Mouse (Mus musculus) intestine, embryonic 16.5 days (tissue): ENCODE measurements around the gene Syn3. TPM values are rescaled to one million over a fixed set of nuclear protein-coding genes. Genes with fewer than 3 reads are reported as not detected.
"Not testable (repeated sequence)": the region's sequence is repeated elsewhere in the genome, so short reads cannot be mapped to it uniquely, and the experiment has no call there.

Experiments
- ATAC-seq: fragments of 200-750 bp; cut with Nextera tagmentation; 2 replicates; pipeline ENCODE4 v1.8.0; 2017; ENCODE audit warnings: moderate TSS enrichment, moderate library complexity
- H3K27ac ChIP-seq: fragments of 300-500 bp; sonication (generic); 2 replicates; pipeline ENCODE4 v1.5.1; 2014; ENCODE audit warnings: mild to moderate bottlenecking, low read length
- H3K27me3 ChIP-seq: fragments of 300-500 bp; sonication (generic); replicated peaks from 2 replicates; pipeline ENCODE4 v1.6.1; 2014; ENCODE audit warnings: low read length, control low read depth, mixed read lengths; ENCODE audit not compliant: control insufficient read depth, insufficient read depth
- H3K36me3 ChIP-seq: fragments of 300-500 bp; sonication (generic); 2 replicates; pipeline ENCODE4 v1.6.1; 2014; ENCODE audit warnings: low read length, control low read depth; ENCODE audit not compliant: control insufficient read depth, insufficient read depth
- H3K4me1 ChIP-seq: fragments of 300-500 bp; sonication (generic); 2 replicates; pipeline ENCODE4 v1.6.1; 2014; ENCODE audit warnings: low read length, control low read depth, mixed read lengths; ENCODE audit not compliant: control insufficient read depth, insufficient read depth
- H3K4me2 ChIP-seq: fragments of 300-500 bp; sonication (generic); 2 replicates; pipeline ENCODE4 v1.6.1; 2014; ENCODE audit warnings: low read depth, low read length, control low read depth
- H3K4me3 ChIP-seq: fragments of 300-500 bp; sonication (generic); 2 replicates; pipeline ENCODE4 v1.5.1; 2014; ENCODE audit warnings: mild to moderate bottlenecking, low read length
- H3K9ac ChIP-seq: fragments of 300-500 bp; sonication (generic); 2 replicates; pipeline ENCODE4 v1.6.1; 2014; ENCODE audit warnings: low read depth, low read length
- H3K9me3 ChIP-seq: fragments of 300-500 bp; sonication (generic); 2 replicates; pipeline ENCODE4 v1.6.1; 2016; ENCODE audit warnings: low read length, control low read depth; ENCODE audit not compliant: control insufficient read depth
- WGBS: fragments of 180-500 bp; shearing (Covaris S2); extraction: QIAGEN DNeasy Blood & Tissue Kit; methylation state at CpG from one replicate; pipeline ENCODE4 v1.1.7; 2014; 5-methylcytosine and 5-hydroxymethylcytosine counted together
- polyA plus RNA-seq: library from polyadenylated mRNA; unstranded; fragments of >200 nt; fragmentation: Nextera tagmentation; extraction: Ambion mirVana; gene quantifications from 2 replicates; pipeline ENCODE4 v1.2.1, GENCODE M21; 2015

Gene Syn3
- polyA plus RNA-seq: 2.3 and 2.9 TPM in 2 replicates

DNA sequence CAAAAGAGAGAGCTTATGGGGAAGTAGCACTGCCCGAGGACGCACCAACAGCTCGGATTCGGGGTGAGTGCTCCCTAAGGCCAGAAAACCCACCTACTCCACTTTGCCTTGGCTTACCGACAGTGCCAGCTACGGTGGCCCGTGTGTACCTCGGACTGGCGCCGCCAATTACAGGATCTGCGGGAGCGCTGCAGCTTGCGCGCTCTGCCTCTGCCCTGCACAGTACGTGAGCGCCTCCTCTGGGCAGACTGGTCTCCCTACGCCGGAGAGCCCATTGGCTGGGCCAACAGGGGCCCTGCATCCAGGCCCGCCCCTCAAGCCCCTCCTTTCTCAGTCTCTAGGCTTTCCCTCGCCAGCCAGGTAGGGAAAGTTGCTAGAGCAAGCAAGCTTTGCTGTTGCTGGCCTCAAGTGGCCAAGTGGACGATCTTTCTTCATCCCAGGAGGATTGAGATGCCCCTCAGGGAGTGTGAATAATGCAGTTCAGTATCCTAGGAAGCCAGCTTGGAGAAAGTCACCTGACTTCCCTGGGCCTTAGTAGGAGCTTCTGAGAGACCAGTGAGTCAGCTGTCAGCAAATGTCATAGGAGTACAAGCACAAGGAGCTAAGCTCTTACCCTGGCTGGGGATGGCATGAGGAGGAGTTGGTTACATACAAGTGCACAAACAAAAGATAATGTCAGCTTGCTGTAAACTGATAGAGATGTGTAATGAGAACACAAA is at the start of gene Syn3:
Syn3 (minus strand) TSS at position 224 of the 719 bp plus-strand sequence.
- H3K4me3 ChIP-seq: peak within 1 kb of the TSS; percentile 65
- H3K36me3 ChIP-seq: no peaks in the 10 kb centered on the region
- no peaks in the 10 kb centered on the region for H3K27me3 ChIP-seq
- peak; percentile 99 for ATAC-seq
- H3K9ac ChIP-seq: peak within 1 kb of the TSS; percentile 71
- no peaks in the 10 kb centered on the region for H3K9me3 ChIP-seq
- peak within 1 kb of the TSS; percentile 76 for H3K27ac ChIP-seq
- under 1% methylated on average over 21 of the region's 21 CpGs for WGBS
- H3K4me2 ChIP-seq: peak within 1 kb of the TSS; percentile 70
- peaks cover 9% of the 10 kb centered on the region; the same call in 1 of the 2 replicates for H3K4me1 ChIP-seq

DNA sequence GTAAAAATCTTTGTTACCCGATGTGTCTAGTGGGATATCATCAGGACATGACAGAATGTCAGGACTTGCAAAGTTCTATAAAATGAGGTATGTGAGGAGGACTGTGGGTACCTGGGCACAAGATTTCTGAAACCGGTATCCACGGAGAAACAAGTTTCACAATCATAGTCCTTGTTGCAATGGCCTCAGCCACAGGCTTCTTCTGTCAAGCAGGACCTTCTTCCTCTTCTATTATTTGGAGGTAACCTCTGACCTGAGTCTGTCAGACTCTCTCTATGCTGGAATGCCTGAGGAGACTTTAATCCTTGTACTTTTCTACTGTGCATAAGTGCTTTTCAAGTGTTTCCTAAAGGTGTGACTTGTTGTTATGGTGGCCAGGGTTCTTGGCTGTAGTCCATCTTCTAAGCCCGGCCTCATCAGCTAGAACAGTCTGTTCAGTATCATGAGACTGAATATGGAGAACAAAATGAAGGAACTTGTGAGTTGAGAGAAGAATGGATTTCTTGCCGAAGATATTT is 27.7 kb upstream of the Syn3 start:
- not testable (repeated sequence) for H3K36me3 ChIP-seq, H3K27me3 ChIP-seq, H3K4me1 ChIP-seq, H3K4me3 ChIP-seq, H3K9ac ChIP-seq, H3K9me3 ChIP-seq, ATAC-seq, H3K4me2 ChIP-seq, H3K27ac ChIP-seq
- WGBS: 91% methylated on average over 3 of the region's 5 CpGs

DNA sequence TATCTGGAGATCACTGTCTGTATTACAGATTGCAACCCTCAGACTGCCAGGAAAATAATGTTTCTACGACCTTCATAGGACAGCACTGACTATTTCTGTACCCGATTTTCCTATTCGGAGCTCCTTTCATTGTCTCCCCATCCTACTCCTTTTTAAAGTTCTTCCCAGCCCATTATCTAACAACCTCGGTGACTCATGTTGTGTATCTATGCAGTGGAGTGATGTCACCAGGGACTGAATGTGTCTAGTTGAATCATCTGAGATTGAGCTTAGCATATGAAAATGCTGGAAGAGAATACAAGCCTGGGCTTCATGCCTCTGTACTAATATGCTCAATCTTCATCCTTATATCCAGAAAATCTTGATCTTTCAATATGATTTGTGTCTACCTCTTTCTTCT is 15.1 kb upstream of the Syn3 start:
- no peaks in the 10 kb centered on the region for H3K36me3 ChIP-seq
- no peaks in the 10 kb centered on the region for H3K9me3 ChIP-seq
- 93% methylated on average over 4 of the region's 4 CpGs for WGBS
- ATAC-seq: no peak
- no peaks in the 10 kb centered on the region for H3K27me3 ChIP-seq
- no peaks in the 10 kb centered on the region for H3K4me1 ChIP-seq
- H3K4me2 ChIP-seq: no peak overlapping the region
- no peak overlapping the region for H3K27ac ChIP-seq
- H3K4me3 ChIP-seq: no peak overlapping the region
- H3K9ac ChIP-seq: no peak overlapping the region

DNA sequence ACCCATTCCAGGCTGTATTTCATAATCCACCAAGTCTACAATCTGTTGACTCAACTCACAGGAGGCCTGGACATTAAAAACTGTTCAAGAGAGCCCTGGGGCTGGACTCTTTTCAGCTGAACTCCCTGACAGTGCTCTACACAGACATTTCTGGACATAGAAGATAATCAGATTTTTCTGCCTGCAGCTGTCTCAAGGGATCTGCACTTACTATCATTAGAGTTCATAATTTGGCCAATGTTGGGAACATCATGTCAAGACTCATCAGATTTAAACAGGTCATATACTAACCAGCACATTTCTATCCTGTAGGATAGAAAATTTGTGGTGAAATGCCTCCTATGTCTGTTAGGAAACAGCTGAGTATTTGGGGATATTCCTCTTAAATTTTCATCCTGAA is 12.2 kb upstream of the Syn3 start:
- H3K9ac ChIP-seq: no peak overlapping the region
- no peak for ATAC-seq
- no peaks in the 10 kb centered on the region for H3K9me3 ChIP-seq
- no peak overlapping the region for H3K4me3 ChIP-seq
- H3K4me2 ChIP-seq: no peak overlapping the region
- no peaks in the 10 kb centered on the region for H3K36me3 ChIP-seq
- no peak overlapping the region for H3K27ac ChIP-seq
- H3K27me3 ChIP-seq: no peaks in the 10 kb centered on the region
- no peaks in the 10 kb centered on the region for H3K4me1 ChIP-seq

DNA sequence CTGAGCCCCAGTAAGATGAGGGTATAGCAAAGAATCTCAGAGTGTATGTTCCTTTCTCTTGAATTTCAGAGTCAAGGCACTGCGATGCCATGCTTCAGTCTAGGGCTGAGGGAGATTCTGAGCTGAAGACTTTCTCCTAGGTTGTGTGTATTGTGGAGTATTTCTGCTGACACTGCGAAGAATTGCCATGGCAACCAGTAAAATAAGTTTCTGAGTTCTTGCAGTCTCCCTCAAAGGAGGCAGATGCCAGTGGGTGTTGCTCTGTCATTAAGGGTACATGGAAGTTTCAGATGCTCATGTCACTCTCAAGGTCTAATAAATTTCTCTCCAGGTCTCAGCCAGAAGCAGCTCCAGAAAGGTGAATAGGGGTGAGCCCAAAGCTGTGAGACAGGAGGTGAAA is 3.4 kb upstream of the Syn3 start:
- no peak overlapping the region for H3K9ac ChIP-seq
- no peak overlapping the region for H3K27ac ChIP-seq
- H3K4me3 ChIP-seq: no peak overlapping the region
- no peaks in the 10 kb centered on the region for H3K27me3 ChIP-seq
- no peak overlapping the region for H3K4me2 ChIP-seq
- H3K9me3 ChIP-seq: no peaks in the 10 kb centered on the region
- H3K36me3 ChIP-seq: no peaks in the 10 kb centered on the region
- peaks cover 9% of the 10 kb centered on the region; the same call in 1 of the 2 replicates for H3K4me1 ChIP-seq
- no peak for ATAC-seq
- 80% methylated on average over 2 of the region's 2 CpGs for WGBS

DNA sequence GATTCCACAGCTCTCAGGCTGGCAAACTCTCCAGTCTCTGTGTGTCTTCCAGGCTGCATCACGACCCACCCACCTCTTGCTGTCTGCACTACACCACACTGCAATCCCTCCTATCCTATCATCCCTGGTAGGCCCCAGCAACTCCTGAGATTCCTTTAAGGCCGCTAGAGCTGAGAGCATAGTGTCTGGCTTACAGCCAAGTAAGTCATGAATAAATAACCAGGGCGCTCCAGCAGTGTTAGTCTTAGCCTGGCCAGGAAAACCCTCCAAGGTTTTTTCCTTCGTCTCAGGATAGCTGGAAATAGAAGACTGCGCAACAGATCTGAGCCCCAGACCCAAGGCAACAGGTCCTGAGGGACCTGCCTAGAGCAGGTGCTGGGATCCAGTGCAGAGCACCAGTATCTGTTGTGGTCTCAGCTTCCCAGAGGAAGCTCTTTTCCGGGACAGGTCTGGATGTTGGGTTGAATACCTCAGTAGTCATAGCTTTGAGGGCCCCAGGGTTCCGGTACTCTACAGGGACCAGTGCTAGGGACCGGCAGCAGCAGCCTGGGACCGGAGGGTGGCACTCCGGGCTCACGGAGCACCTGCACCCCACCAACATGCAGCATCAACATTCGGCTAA is 534 bp downstream of the Syn3 start:
- no peaks in the 10 kb centered on the region for H3K9me3 ChIP-seq
- 1% methylated on average over 12 of the region's 12 CpGs for WGBS
- H3K27me3 ChIP-seq: no peaks in the 10 kb centered on the region
- no peaks in the 10 kb centered on the region for H3K36me3 ChIP-seq
- H3K27ac ChIP-seq: peak overlapping the region; percentile 76
- H3K4me1 ChIP-seq: peaks cover 9% of the 10 kb centered on the region; the same call in 1 of the 2 replicates
- peak overlapping the region; percentile 71 for H3K9ac ChIP-seq
- H3K4me3 ChIP-seq: peak overlapping the region; percentile 65
- peak overlapping the region; percentile 70 for H3K4me2 ChIP-seq
- peak; percentile 89 for ATAC-seq

DNA sequence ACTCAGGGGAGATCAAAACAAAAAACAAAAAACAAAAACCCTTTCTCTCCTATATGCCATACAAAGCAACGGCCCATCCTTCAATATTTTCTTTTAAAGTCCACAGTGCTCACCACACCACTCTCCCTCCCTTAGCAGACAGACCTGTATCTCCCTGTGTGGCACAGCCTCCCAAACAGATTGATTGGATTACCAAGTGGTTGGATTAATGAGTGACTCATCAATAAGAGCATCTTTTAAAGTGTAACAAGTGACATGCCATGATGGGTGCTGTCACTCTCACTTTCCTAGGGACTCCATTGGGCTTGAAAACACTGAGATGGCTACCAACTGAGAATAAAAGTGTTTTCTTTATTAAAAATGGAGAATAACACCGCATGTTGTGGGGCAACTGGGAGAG is 2.8 kb downstream of the Syn3 start:
- no peak for ATAC-seq
- Histone ChIP-seq H3K9me3 (no peaks in the 10 kb centered on the region), H3K27me3 (no peaks in the 10 kb centered on the region), H3K4me2 (no peak overlapping the region), H3K9ac (no peak overlapping the region), H3K36me3 (no peaks in the 10 kb centered on the region), H3K27ac (no peak overlapping the region), H3K4me1 (peaks cover 9% of the 10 kb centered on the region; the same call in 1 of the 2 replicates), H3K4me3 (no peak overlapping the region)
- 91% methylated on average over 2 of the region's 2 CpGs for WGBS

DNA sequence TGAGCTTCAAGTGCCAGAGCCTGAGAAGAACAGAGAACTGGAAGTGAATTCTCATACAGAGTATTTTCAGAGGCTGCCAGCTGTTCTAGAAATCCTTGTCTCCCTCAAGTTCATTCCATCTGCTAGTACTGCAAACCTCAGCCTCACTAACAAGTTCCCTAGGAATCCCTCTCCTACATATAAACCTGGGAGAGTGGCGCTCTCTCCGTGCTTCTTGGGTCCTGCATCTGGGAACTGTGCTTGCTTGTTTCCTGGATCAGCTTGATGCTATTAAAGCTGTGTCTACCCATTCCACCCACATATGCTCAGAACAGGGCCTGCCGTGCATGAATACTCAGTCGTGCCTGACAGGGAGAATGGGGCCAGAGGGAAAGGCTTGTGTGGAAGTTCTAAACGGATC is 5.6 kb downstream of the Syn3 start:
- Histone ChIP-seq H3K4me3 (no peak overlapping the region), H3K9me3 (no peaks in the 10 kb centered on the region), H3K9ac (no peak overlapping the region), H3K27me3 (no peaks in the 10 kb centered on the region), H3K4me1 (peaks cover 7% of the 10 kb centered on the region; the same call in 1 of the 2 replicates), H3K36me3 (no peaks in the 10 kb centered on the region), H3K27ac (no peak overlapping the region), H3K4me2 (no peak overlapping the region)
- 80% methylated on average over 5 of the region's 5 CpGs for WGBS
- ATAC-seq: no peak

DNA sequence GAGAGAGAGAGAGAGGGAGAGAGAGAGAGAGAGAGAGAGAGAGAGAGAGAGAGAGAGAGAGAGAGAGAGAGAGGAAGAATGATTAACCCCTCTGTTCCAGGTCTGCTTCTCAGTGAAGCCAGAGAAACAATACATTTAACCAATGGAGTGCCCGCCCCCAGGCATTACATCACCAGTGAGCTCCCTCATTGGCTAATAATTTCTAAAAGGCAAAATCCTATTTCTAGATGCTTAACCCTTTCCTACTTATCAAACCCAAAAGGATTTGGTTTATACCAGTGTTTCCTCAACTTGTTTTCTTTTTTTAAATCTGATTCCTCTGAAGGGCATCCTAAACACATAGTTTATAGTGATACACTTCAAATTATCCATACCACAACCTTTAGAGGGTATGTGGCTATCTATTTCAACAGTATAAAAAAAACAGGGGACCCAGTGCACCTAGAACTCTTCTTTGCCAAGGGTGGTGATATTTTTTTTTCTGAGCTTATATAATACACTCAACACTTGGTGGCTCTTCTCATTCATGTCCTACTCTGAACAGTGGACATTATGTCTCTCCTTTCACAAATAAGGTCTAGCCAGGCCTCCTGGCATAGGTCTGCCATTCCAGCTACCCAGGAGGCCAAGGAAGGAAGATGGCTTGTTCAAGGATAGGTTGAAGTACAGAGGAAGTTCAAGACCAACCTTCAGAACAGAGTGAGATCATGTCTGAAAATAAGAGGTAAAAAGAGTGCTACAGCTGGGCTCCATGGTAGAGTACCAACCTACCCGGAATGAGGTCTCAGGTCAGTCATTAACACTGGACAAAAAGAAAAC is 6.4 kb downstream of the Syn3 start:
- H3K27ac ChIP-seq: no peak overlapping the region
- no peaks in the 10 kb centered on the region for H3K4me1 ChIP-seq
- no peak for ATAC-seq
- no peaks in the 10 kb centered on the region for H3K36me3 ChIP-seq
- no peaks in the 10 kb centered on the region for H3K27me3 ChIP-seq
- H3K9ac ChIP-seq: no peak overlapping the region
- no peak overlapping the region for H3K4me3 ChIP-seq
- WGBS: 51% methylated on average over 2 of the region's 2 CpGs
- no peaks in the 10 kb centered on the region for H3K9me3 ChIP-seq
- no peak overlapping the region for H3K4me2 ChIP-seq
